Mouse (Mus musculus): ENCODE results near the gene Sypl2.
A peak's percentile ranks its signal among the peaks of the same experiment; 100 is the strongest.

Gene Sypl2

GRCm38 (mm10) chr3:108205601-108206000, 20.8 kb downstream of the Sypl2 start:
- no peak for DNase-seq (ENCODE audit: low spot score in 2 of 2)

GRCm38 (mm10) chr3:108204470-108204869, 22.0 kb downstream of the Sypl2 start:
- peak in 1 of 2 experiments; percentile 13 for DNase-seq (ENCODE audit: low spot score in 2 of 2)

GRCm38 (mm10) chr3:108203621-108204325, 22.7 kb downstream of the Sypl2 start:
- DNase-seq (ENCODE audit: low spot score in 2 of 2), result peak; percentile 81 to 85

GRCm38 (mm10) chr3:108203212-108203611, 23.2 kb downstream of the Sypl2 start:
- DNase-seq (ENCODE audit: low spot score in 2 of 2), result peak in 1 of 2 experiments; percentile 1

- no peak for DNase-seq (ENCODE audit: low spot score in 2 of 2)
These were observed 23.9 kb downstream of the Sypl2 start for GRCm38 (mm10) chr3:108202506-108202905.

GRCm38 (mm10) chr3:108200329-108201323, 25.8 kb downstream of the Sypl2 start, which contains the start of gene Cyb561d1:
TSS of gene Cyb561d1 (minus strand) at chr3:108201212.
- DNase-seq (ENCODE audit: low spot score in 2 of 2), result peak; percentile 89

- DNase-seq (ENCODE audit: low spot score in 2 of 2), result no peak
These were observed 27.2 kb downstream of the Sypl2 start for GRCm38 (mm10) chr3:108199231-108199630.

GRCm38 (mm10) chr3:108197066-108197497, 29.4 kb downstream of the Sypl2 start:
- peak; percentile 83 for DNase-seq (ENCODE audit: low spot score in 2 of 2)

- peak; percentile 64 for DNase-seq (ENCODE audit: low spot score in 2 of 2)
These were observed 30.4 kb downstream of the Sypl2 start for GRCm38 (mm10) chr3:108195941-108196590.

GRCm38 (mm10) chr3:108195287-108195686, 31.2 kb downstream of the Sypl2 start:
- peak in 1 of 2 experiments; percentile 0 for DNase-seq (ENCODE audit: low spot score in 2 of 2)

GRCm38 (mm10) chr3:108193686-108194085, 32.8 kb downstream of the Sypl2 start:
- DNase-seq (ENCODE audit: low spot score in 2 of 2), result peak; percentile 10 to 17

GRCm38 (mm10) chr3:108189897-108190296, 36.6 kb downstream of the Sypl2 start:
- no peak for DNase-seq (ENCODE audit: low spot score in 2 of 2)

- peak; percentile 2 to 6 for DNase-seq (ENCODE audit: low spot score in 2 of 2)
These were observed 37.5 kb downstream of the Sypl2 start for GRCm38 (mm10) chr3:108188716-108189490.

GRCm38 (mm10) chr3:108187111-108187795, 39.2 kb downstream of the Sypl2 start:
- peak in 1 of 2 experiments; percentile 6 for DNase-seq (ENCODE audit: low spot score in 2 of 2)

GRCm38 (mm10) chr3:108186098-108187047, 40.1 kb downstream of the Sypl2 start, which contains the start of gene Amigo1:
TSS of gene Amigo1 (plus strand) at chr3:108186335.
- DNase-seq (ENCODE audit: low spot score in 2 of 2), result no peak

GRCm38 (mm10) chr3:108185460-108186097, 40.9 kb downstream of the Sypl2 start:
- no peak for DNase-seq (ENCODE audit: low spot score in 2 of 2)

GRCm38 (mm10) chr3:108184742-108185141, 41.7 kb downstream of the Sypl2 start:
- no peak for DNase-seq (ENCODE audit: low spot score in 2 of 2)

GRCm38 (mm10) chr3:108180514-108180913, 45.9 kb downstream of the Sypl2 start:
- no peak for DNase-seq (ENCODE audit: low spot score in 2 of 2)

Measured in frontal cortex, postnatal 36 days (tissue).